Mouse (Mus musculus): ENCODE data around the gene Ipo4. TPM values are rescaled to one million over a fixed set of nuclear protein-coding genes. Genes with fewer than 3 reads are reported as not detected.
A peak's percentile ranks its signal among the peaks of the same experiment; 100 is the strongest.

The Ipo4 gene
- total RNA-seq (2021) = 100 to 1,000 TPM; 119 to 128 TPM
- long read RNA-seq, transcript Ipo4-201 (30 exons, 3,846 nt) = major isoform, 75 of 156 reads
- long read RNA-seq, partial matches to known transcripts = 47 of 156 reads
- long read RNA-seq, other reads (novel, unspliced or antisense) = 33 of 156 reads

DNA sequence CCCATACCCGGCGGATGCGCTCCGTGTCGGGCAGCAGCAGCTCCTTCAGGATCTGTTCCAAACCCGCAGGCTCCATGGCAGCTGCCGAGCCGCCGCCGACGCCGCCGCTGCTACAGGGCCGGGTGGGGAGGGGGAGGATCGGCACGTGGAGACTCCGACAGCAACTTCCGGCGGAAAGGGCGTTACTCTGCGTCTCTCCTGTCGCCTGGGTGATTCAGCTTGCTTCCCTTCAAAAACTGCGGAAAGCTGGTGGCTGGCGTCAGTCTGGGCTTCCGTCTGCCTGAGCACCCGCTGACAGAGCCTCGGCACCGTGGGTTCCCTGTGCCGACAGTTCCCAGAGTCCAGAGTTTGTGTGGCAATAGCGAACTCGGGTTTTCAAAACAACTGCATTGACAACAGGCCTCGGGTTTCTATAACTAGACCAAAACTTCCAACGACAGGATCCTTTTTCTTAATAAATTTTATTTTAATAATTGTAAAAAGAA is at the start of gene Ipo4:
Gene Ipo4 (minus strand): TSS at position 435 of the 485 bp plus-strand sequence.
- DNase-seq (ENCODE audit: low spot score in 2 of 2) = peak; percentile 88 to 94

- DNase-seq (ENCODE audit: low spot score in 2 of 2) = no peak
Observed at GRCm38 (mm10) chr14:55682118-55682493, 46.3 kb upstream of the Ipo4 start.

- DNase-seq (ENCODE audit: low spot score in 2 of 2) = peak; percentile 96 to 97
Observed at GRCm38 (mm10) chr14:55681160-55682117, 45.7 kb upstream of the Ipo4 start, which contains the start of gene Tinf2. Gene Tinf2, minus strand, starts transcription at chr14:55681820.

DNA sequence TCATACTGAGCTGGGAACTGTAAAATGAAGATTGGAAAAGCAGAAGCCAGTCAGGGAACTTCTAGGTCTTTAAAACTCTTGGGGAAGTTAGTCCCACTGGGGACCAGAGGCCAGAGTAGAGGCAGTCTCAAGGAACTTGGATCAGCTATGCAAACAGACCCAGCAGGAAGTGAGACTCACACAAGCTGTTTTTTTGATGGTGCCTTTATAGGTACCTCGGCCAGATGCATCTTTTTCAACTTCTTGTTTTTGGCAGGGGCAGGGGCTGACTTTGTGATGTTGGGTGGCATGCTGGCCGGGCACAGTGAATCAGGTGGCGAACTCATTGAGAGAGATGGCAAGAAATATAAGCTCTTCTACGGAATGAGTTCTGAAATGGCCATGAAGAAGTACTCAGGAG is 41.9 kb upstream of the Ipo4 start:
- no peak for DNase-seq (ENCODE audit: low spot score in 2 of 2)

- no peak for DNase-seq (ENCODE audit: low spot score in 2 of 2)
Observed at GRCm38 (mm10) chr14:55672741-55673060, 36.9 kb upstream of the Ipo4 start.

DNA sequence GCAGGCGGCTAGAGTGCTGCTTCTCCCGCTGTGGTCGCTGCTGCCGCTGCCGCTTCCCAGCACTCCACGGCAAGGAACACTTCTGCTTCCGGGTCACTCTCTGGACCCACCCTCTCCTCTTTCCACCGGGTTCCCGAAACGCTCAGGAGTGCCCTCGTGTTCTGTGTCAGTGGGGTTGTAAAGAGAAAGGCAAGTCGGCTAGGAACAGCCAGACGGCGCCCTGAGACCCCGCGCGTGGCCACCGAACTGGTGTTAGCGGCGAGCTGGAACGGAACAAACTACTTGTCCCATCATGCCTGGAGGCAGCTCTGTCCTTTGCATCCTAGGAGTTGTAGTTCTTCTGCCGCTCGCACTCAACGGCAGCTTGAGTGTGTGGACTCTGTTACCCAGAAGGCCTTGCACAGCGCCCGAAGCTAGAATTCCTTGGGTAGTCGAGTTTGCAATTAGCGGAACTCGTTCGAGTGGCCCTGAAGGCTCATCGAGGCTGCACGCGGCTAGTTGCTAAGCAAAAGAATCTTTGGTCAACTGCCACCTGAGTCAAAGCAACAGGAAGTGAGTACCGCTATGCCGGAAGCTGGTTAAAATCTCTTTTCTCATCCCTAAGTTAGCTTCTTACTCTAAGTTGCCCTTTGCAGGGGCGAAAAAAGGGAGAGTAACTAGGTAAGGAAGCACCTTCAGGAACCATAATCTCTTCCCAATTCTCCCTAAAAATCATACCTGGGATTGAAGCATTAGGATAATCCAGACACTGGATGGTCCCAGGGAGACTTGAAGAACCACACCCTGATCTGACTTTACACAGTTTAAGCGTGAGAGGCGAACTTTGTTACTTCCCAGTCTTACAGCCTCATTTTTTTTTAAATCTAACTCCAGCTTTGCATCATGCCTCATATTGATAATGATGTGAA is 36.3 kb upstream of the Ipo4 start, which contains the start of the genes Gmpr2 and Nedd8:
Gene Gmpr2 (plus strand): TSS at position 109 of the 908 bp plus-strand sequence.
Gene Nedd8 (minus strand): TSS at position 292 of the 908 bp plus-strand sequence.
- DNase-seq (ENCODE audit: low spot score in 2 of 2) = peak; percentile 93 to 97

DNA sequence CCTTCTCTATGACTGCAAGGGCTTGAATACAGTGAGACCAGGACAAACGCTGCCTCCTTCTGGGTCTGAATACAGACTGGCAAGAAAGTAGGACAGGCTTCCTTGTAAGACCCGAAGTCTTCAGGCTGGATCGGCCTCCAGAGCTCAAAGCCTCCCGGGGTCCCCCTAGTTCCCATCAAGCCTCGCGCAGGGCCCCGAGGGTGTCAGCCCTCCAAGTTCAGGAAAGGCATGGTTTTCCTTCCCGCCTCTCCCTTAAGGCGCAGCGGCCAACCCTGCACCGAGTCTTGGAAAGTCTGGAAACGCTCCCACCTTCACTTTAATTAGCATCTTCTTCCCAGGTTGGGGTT is 35.7 kb upstream of the Ipo4 start:
- DNase-seq (ENCODE audit: low spot score in 2 of 2) = no peak

DNA sequence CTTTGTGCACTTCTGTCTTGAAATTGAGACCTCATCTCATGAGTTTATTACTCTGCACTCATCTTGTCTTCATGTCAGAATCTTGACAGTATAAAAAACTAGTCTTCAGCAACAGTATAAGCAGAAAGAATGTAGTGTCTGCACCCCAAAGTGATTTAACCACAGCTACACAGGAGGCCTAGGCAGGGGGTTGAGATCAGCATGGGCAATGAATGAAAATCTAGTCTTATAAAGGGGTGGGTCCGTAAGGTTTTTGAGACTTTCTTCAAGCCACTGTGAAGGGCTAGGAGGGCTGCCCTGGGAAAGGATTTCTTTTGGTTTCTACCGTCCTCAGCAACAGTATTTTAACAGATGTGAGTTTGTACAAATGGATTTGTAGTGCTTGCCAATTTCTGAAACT is 24.9 kb upstream of the Ipo4 start:
- no peak for DNase-seq (ENCODE audit: low spot score in 2 of 2)

DNA sequence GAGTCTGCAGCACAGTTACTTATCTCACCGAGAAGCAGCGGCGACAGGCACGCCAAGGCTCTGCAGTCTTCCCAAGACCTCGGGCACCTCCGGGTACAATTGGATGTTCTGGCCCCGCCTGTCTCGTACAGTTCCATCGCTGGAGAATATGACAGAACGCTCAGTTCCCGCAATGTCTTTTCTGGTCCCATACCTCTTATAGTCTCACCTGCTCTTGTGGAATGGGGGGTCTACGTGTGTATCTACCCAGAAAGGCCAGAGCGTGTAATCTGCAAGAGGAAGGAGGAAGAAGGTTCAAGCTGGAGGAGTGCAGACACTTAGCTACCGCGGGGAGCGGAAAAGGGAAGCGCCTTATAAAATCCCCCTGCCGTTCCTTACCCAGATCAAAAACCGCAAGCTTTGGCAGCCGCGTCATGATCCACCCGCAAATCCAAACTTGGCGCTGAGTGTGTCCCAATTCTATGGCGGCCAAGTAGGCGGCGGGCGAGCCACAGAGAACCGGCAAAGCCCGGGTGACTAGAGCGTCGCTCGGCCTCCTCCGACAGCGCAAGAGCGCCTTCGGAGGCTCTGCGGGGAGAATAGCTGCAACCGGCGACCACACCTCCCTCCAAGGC is 24.3 kb upstream of the Ipo4 start, which contains the start of gene Mdp1:
Gene Mdp1 (minus strand): TSS at position 549 of the 614 bp plus-strand sequence.
- peak; percentile 77 to 86 for DNase-seq (ENCODE audit: low spot score in 2 of 2)

DNA sequence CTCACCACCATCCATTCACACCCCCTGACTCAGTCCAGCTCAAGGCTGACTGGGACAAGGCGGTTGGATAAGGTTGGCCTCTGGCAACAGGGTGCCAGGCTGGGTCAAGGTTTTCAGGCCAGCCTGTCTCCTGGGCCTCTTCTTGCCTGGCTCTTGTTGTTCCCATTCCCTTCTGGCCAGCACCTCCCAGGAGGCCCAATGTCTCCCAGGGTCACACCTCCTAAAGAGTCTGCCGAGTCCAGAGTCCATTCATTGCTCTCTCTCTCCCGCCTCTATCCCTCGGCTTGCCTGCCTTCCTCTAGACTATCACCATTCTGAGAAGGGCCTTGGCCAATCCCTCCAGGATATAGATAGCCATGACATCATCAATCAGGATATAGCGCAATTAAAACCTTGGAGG is 22.3 kb upstream of the Ipo4 start:
- no peak for DNase-seq (ENCODE audit: low spot score in 2 of 2)

GRCm38 (mm10) chr14:55656935-55657334 is 21.2 kb upstream of the Ipo4 start:
- no peak for DNase-seq (ENCODE audit: low spot score in 2 of 2)

DNA sequence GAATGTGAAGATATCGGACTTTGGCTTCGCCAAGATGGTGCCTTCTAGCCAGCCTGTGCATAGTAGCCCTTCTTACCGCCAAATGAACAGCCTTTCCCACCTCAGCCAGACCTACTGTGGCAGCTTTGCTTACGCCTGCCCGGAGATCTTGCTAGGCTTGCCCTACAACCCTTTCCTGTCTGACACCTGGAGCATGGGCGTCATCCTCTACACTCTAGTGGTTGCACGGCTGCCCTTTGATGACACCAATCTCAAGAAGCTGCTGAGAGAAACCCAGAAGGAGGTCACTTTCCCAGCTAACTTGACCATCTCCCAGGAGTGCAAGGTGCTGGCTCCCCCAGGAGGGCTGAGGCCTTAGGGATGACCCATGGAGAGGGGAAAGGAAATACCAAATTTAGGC is 15.8 kb upstream of the Ipo4 start:
- no peak for DNase-seq (ENCODE audit: low spot score in 2 of 2)

GRCm38 (mm10) chr14:55649884-55650283 is 14.1 kb upstream of the Ipo4 start, which contains the start of gene Tssk4:
Gene Tssk4, plus strand, starts transcription at chr14:55650184.
- DNase-seq (ENCODE audit: low spot score in 2 of 2) = no peak

- DNase-seq (ENCODE audit: low spot score in 2 of 2) = no peak
Observed at GRCm38 (mm10) chr14:55644261-55644888, 8.6 kb upstream of the Ipo4 start.

DNA sequence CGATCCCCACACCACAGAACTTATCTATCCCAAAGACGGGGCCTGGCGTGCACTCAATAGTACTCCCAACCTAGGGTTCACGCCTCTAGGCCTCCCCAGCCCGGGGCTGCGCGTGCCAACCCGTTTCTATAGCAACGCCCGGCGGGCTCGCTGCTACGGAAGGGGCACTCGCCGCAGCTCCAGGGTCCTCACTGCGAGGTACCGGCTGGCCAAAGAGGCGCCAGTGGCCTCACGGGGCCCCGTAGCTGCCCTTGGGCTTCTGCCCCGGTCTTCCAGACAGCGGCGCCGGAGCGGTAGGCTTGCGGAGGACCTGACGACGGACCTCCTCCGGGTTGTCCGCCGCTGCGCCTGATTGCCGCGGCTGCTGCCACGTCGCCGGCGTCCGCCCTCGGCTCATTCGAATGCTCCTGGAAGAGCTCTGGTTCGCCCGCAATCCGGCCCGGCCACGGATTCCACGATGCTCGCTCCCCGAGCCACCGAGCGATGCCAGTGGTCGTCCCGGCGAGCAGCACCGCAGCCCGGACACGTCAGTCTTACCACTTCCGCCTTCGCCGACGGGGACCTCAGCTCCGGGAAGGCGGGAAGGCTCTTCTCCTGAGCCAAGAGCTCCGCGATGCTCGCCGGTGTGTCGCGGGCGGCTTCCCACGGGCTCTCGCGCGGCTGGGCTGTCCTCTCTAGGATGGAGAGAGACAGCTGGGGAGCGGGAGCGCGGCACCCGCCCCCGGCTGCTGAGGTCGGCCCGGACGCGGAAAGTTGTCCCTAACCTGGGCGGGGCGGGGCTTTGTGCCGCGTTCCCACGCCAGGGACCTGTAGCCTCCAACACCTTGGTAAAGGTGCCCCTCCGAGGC is 7.5 kb upstream of the Ipo4 start, which contains the start of gene Tm9sf1:
Gene Tm9sf1 (minus strand): TSS at position 747 of the 848 bp plus-strand sequence.
- DNase-seq (ENCODE audit: low spot score in 2 of 2) = peak; percentile 83 to 90

DNA sequence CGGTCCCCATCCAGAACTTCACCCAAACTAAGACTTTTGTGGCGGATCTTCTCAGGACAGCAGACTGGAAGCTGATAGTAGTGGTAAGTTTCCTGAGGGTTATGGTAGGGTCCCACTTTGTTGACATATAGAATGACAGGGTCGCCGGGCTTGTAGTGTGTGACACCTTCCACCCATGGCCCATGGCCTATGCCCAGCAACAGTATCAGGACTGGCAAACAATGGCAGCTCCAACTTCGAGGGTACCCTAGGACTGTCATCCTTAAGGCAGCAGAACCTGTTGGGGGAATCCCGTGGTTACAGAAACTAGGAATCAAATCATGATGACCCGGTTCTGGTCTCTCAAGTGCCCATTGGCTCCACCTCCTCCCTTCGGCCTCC is 6.9 kb upstream of the Ipo4 start:
- DNase-seq (ENCODE audit: low spot score in 2 of 2) = no peak

- DNase-seq (ENCODE audit: low spot score in 2 of 2) = no peak
Observed at GRCm38 (mm10) chr14:55641291-55641690, 5.5 kb upstream of the Ipo4 start.

GRCm38 (mm10) chr14:55640816-55641215 is 5.1 kb upstream of the Ipo4 start:
- DNase-seq (ENCODE audit: low spot score in 2 of 2) = no peak

DNA sequence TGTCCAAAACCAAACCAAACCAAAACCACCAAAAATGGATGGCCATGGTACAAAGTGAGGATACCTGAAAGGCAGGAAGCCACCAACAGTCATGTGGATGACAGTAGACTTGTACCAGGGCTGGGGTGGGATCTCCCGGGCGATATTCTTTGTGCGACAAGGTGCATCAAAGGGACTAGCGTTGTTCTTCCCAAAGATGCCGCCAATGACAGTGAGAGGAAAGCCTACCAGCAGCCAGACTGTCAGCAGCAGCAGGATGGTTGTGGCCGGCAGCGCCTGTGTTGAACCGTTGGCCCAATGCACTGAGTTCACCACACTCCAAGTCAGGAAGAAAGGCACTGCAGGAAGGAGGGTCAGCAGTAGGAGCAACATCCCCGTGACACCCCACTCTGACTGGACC is 2.0 kb upstream of the Ipo4 start, which contains the start of gene Gm49378:
Gene Gm49378 (minus strand): TSS at position 101 of the 400 bp plus-strand sequence.
- DNase-seq (ENCODE audit: low spot score in 2 of 2) = no peak
